Mouse (Mus musculus): Measurements from ENCODE around the gene Olfr15. TPM values are rescaled to one million over a fixed set of nuclear protein-coding genes. Genes with fewer than 3 reads are reported as not detected.
"Not testable (repeated sequence)": the region's sequence is repeated elsewhere in the genome, so short reads cannot be mapped to it uniquely, and the experiment has no call there.

Olfr15 gene
- not detected in 2 replicates for polyA plus RNA-seq (2011; ENCODE audit: insufficient read depth, insufficient read length, low replicate concordance, missing spikeins)

- Histone ChIP-seq H3K4me1 (ENCODE audit: control insufficient read depth, insufficient read depth, low read length) (no peaks in the 10 kb centered on the region), H3K4me3 (replicated peaks; ENCODE audit: control insufficient read depth, low read depth, low read length) (no peak within 1 kb of the TSS), H3K27ac (ENCODE audit: control insufficient read depth, insufficient read depth, low read depth, low read length, poor library complexity) (no peak within 1 kb of the TSS)
- TF ChIP-seq CTCF (IDR thresholded peaks at IDR 0.05; ENCODE audit: control insufficient read depth, insufficient read depth, low read length) (no peak), POLR2A (IDR thresholded peaks at IDR 0.05; ENCODE audit: borderline replicate concordance, control insufficient read depth, low read depth, low read length) (no peak)
These were observed at the start of gene Olfr15 for GRCm38 (mm10) chr16:3830588-3831109. Gene Olfr15 (plus strand): TSS chr16:3830878.

GRCm38 (mm10) chr16:3781237-3781636, 49.4 kb upstream of the Olfr15 start:
- Histone ChIP-seq H3K4me1 (ENCODE audit: control insufficient read depth, insufficient read depth, low read length) (no peaks in the 10 kb centered on the region), H3K4me3 (replicated peaks; ENCODE audit: control insufficient read depth, low read depth, low read length) (no peak overlapping the region), H3K27ac (ENCODE audit: control insufficient read depth, insufficient read depth, low read depth, low read length, poor library complexity) (no peak overlapping the region)
- TF ChIP-seq CTCF (IDR thresholded peaks at IDR 0.05; ENCODE audit: control insufficient read depth, insufficient read depth, low read length) (no peak), POLR2A (IDR thresholded peaks at IDR 0.05; ENCODE audit: borderline replicate concordance, control insufficient read depth, low read depth, low read length) (no peak)

GRCm38 (mm10) chr16:3788394-3788793, 42.3 kb upstream of the Olfr15 start:
- TF ChIP-seq CTCF (IDR thresholded peaks at IDR 0.05; ENCODE audit: control insufficient read depth, insufficient read depth, low read length), result no peak
- TF ChIP-seq POLR2A (IDR thresholded peaks at IDR 0.05; ENCODE audit: borderline replicate concordance, control insufficient read depth, low read depth, low read length), result no peak
- Histone ChIP-seq H3K27ac (ENCODE audit: control insufficient read depth, insufficient read depth, low read depth, low read length, poor library complexity) (no peak overlapping the region), H3K4me3 (replicated peaks; ENCODE audit: control insufficient read depth, low read depth, low read length) (no peak overlapping the region), H3K4me1 (ENCODE audit: control insufficient read depth, insufficient read depth, low read length) (no peaks in the 10 kb centered on the region)

DNA sequence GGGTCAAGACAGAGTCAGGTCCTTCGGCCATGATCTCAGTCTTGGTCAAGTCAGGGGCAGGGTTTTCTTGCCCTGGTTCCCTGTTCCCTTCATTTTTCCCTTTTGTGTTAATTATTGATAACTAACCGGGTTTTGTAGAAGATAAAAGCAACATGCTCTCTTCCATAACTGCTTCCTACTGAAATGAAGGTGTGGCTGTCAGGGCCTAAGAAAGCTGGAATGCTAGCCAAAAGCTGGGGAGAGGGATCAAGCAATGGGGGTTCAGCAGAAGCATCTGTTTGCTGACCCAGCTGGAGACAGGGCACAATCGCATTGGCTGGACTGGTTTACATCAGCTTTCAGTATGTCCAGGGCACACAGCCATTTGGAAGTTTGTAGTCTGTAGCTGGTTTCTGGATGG, 22.5 kb upstream of the Olfr15 start:
- no peak overlapping the region for H3K4me3 ChIP-seq (replicated peaks; ENCODE audit: control insufficient read depth, low read depth, low read length)
- H3K27ac ChIP-seq (ENCODE audit: control insufficient read depth, insufficient read depth, low read depth, low read length, poor library complexity), result no peak overlapping the region
- no peak for TF ChIP-seq CTCF (IDR thresholded peaks at IDR 0.05; ENCODE audit: control insufficient read depth, insufficient read depth, low read length)
- no peak for TF ChIP-seq POLR2A (IDR thresholded peaks at IDR 0.05; ENCODE audit: borderline replicate concordance, control insufficient read depth, low read depth, low read length)
- WGBS, result 86% methylated on average over 3 of the region's 3 CpGs
- H3K4me1 ChIP-seq (ENCODE audit: control insufficient read depth, insufficient read depth, low read length), result no peaks in the 10 kb centered on the region

DNA sequence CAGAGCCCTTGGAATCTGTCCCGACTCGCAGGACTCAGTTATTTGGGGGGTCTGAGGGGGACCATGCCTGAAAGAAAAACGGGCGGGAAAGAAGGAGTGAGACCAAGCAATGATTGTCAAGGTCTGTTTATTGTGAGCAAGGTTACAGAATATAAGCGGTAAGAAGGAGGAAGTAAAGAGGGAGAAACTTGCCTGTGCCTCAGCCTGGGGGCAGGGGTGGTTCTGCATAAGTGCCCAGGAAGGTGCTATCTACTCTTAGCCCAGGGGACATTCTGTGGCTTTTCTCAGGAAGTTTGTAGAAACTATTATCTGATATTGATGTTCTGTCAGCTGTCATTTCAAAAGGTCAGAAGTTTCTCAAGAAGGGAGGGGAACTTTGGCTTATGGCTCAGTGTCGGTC, 16.0 kb upstream of the Olfr15 start:
- not testable (repeated sequence) for H3K27ac ChIP-seq (ENCODE audit: control insufficient read depth, insufficient read depth, low read depth, low read length, poor library complexity); H3K4me3 ChIP-seq (replicated peaks; ENCODE audit: control insufficient read depth, low read depth, low read length); H3K4me1 ChIP-seq (ENCODE audit: control insufficient read depth, insufficient read depth, low read length)
- WGBS, result 55% methylated on average over 6 of the region's 6 CpGs

GRCm38 (mm10) chr16:3820202-3820601, 10.5 kb upstream of the Olfr15 start:
- H3K4me3 ChIP-seq (replicated peaks; ENCODE audit: control insufficient read depth, low read depth, low read length), result no peak overlapping the region
- 81% methylated on average over 2 of the region's 2 CpGs for WGBS
- no peaks in the 10 kb centered on the region for H3K4me1 ChIP-seq (ENCODE audit: control insufficient read depth, insufficient read depth, low read length)
- TF ChIP-seq CTCF (IDR thresholded peaks at IDR 0.05; ENCODE audit: control insufficient read depth, insufficient read depth, low read length) (no peak), POLR2A (IDR thresholded peaks at IDR 0.05; ENCODE audit: borderline replicate concordance, control insufficient read depth, low read depth, low read length) (no peak)
- no peak overlapping the region for H3K27ac ChIP-seq (ENCODE audit: control insufficient read depth, insufficient read depth, low read depth, low read length, poor library complexity)

- TF ChIP-seq CTCF (IDR thresholded peaks at IDR 0.05; ENCODE audit: control insufficient read depth, insufficient read depth, low read length), result no peak
- TF ChIP-seq POLR2A (IDR thresholded peaks at IDR 0.05; ENCODE audit: borderline replicate concordance, control insufficient read depth, low read depth, low read length), result no peak
- Histone ChIP-seq H3K4me3 (replicated peaks; ENCODE audit: control insufficient read depth, low read depth, low read length) (no peak overlapping the region), H3K27ac (ENCODE audit: control insufficient read depth, insufficient read depth, low read depth, low read length, poor library complexity) (no peak overlapping the region), H3K4me1 (ENCODE audit: control insufficient read depth, insufficient read depth, low read length) (no peaks in the 10 kb centered on the region)
- WGBS, result 58% methylated on average over 3 of the region's 3 CpGs
These were observed 2.7 kb upstream of the Olfr15 start for GRCm38 (mm10) chr16:3828021-3828420.

GRCm38 (mm10) chr16:3829727-3830126, 951 bp upstream of the Olfr15 start:
- TF ChIP-seq CTCF (IDR thresholded peaks at IDR 0.05; ENCODE audit: control insufficient read depth, insufficient read depth, low read length) (no peak), POLR2A (IDR thresholded peaks at IDR 0.05; ENCODE audit: borderline replicate concordance, control insufficient read depth, low read depth, low read length) (no peak)
- 34% methylated on average over 2 of the region's 2 CpGs for WGBS
- Histone ChIP-seq H3K4me1 (ENCODE audit: control insufficient read depth, insufficient read depth, low read length) (no peaks in the 10 kb centered on the region), H3K4me3 (replicated peaks; ENCODE audit: control insufficient read depth, low read depth, low read length) (no peak overlapping the region), H3K27ac (ENCODE audit: control insufficient read depth, insufficient read depth, low read depth, low read length, poor library complexity) (no peak overlapping the region)

GRCm38 (mm10) chr16:3835461-3835860, 4.8 kb downstream of the Olfr15 start:
- no peak overlapping the region for H3K4me3 ChIP-seq (replicated peaks; ENCODE audit: control insufficient read depth, low read depth, low read length)
- TF ChIP-seq POLR2A (IDR thresholded peaks at IDR 0.05; ENCODE audit: borderline replicate concordance, control insufficient read depth, low read depth, low read length), result no peak
- no peak for TF ChIP-seq CTCF (IDR thresholded peaks at IDR 0.05; ENCODE audit: control insufficient read depth, insufficient read depth, low read length)
- 80% methylated on average over 2 of the region's 2 CpGs for WGBS
- no peaks in the 10 kb centered on the region for H3K4me1 ChIP-seq (ENCODE audit: control insufficient read depth, insufficient read depth, low read length)
- no peak overlapping the region for H3K27ac ChIP-seq (ENCODE audit: control insufficient read depth, insufficient read depth, low read depth, low read length, poor library complexity)

All from bone marrow, adult 2 months (tissue).